Mouse (Mus musculus): ENCODE measurements around the gene Gckr. TPM values are rescaled to one million over a fixed set of nuclear protein-coding genes. Genes with fewer than 3 reads are reported as not detected.

Gckr gene
- polyA plus RNA-seq, 2 experiments, result 13.3 to 16.4 TPM

- H3K4me1 ChIP-seq (replicated peaks; ENCODE audit: control insufficient read depth in 2 of 2, insufficient read depth in 2 of 2, low read length in 1 of 2), result no peaks in the 10 kb centered on the region
- ATAC-seq (ENCODE audit: insufficient read depth) (no peak), DNase-seq (ENCODE audit: low read depth in 3 of 3, low spot score in 3 of 3) (no peak)
- H3K36me3 ChIP-seq (replicated peaks; ENCODE audit: control insufficient read depth, insufficient read depth, low read depth), result no peaks in the 10 kb centered on the region; the same call in 1 of the 2 replicates
- H3K27ac ChIP-seq, result no peak overlapping the region
- no peaks in the 10 kb centered on the region for H3K27me3 ChIP-seq (ENCODE audit: control insufficient read depth, insufficient read depth, low read length)
- no peaks in the 10 kb centered on the region for H3K9me3 ChIP-seq (ENCODE audit: control insufficient read depth, low read length)
- 56% methylated on average over 2 of the region's 2 CpGs for WGBS (ENCODE audit: insufficient replicate concordance)
- H3K4me3 ChIP-seq (ENCODE audit: insufficient read depth in 1 of 2, low read depth in 2 of 2, low read length in 2 of 2), result no peak overlapping the region
- TF ChIP-seq EP300 (IDR thresholded peaks at IDR 0.05; ENCODE audit: low read depth) (no peak), CTCF (IDR thresholded peaks at IDR 0.05; ENCODE audit: low read depth) (no peak)
- no peak overlapping the region for H3K9ac ChIP-seq (replicated peaks)
- no peak overlapping the region for H3K4me2 ChIP-seq (ENCODE audit: low read depth)
These were observed 41.3 kb upstream of the Gckr start for GRCm38 (mm10) chr5:31255971-31256370.

GRCm38 (mm10) chr5:31257616-31258015, 39.6 kb upstream of the Gckr start:
- no peak overlapping the region for H3K9ac ChIP-seq (replicated peaks)
- H3K9me3 ChIP-seq (ENCODE audit: control insufficient read depth, low read length), result no peaks in the 10 kb centered on the region
- TF ChIP-seq EP300 (IDR thresholded peaks at IDR 0.05; ENCODE audit: low read depth) (no peak), CTCF (IDR thresholded peaks at IDR 0.05; ENCODE audit: low read depth) (no peak)
- 70% methylated on average over 11 of the region's 11 CpGs for WGBS (ENCODE audit: insufficient replicate concordance)
- no peaks in the 10 kb centered on the region for H3K27me3 ChIP-seq (ENCODE audit: control insufficient read depth, insufficient read depth, low read length)
- no peak for ATAC-seq (ENCODE audit: insufficient read depth)
- H3K36me3 ChIP-seq (replicated peaks; ENCODE audit: control insufficient read depth, insufficient read depth, low read depth), result no peaks in the 10 kb centered on the region
- no peak overlapping the region for H3K27ac ChIP-seq
- no peak overlapping the region for H3K4me2 ChIP-seq (ENCODE audit: low read depth)
- H3K4me3 ChIP-seq (ENCODE audit: insufficient read depth in 1 of 2, low read depth in 2 of 2, low read length in 2 of 2), result no peak overlapping the region
- DNase-seq (ENCODE audit: low read depth in 3 of 3, low spot score in 3 of 3), result no peak
- no peaks in the 10 kb centered on the region for H3K4me1 ChIP-seq (replicated peaks; ENCODE audit: control insufficient read depth in 2 of 2, insufficient read depth in 2 of 2, low read length in 1 of 2)

GRCm38 (mm10) chr5:31266101-31266500, 31.1 kb upstream of the Gckr start:
- H3K4me1 ChIP-seq (replicated peaks; ENCODE audit: control insufficient read depth in 2 of 2, insufficient read depth in 2 of 2, low read length in 1 of 2), result no peaks in the 10 kb centered on the region
- ATAC-seq (ENCODE audit: insufficient read depth) (no peak), DNase-seq (ENCODE audit: low read depth in 3 of 3, low spot score in 3 of 3) (no peak)
- no peaks in the 10 kb centered on the region for H3K9me3 ChIP-seq (ENCODE audit: control insufficient read depth, low read length)
- H3K4me3 ChIP-seq (ENCODE audit: insufficient read depth in 1 of 2, low read depth in 2 of 2, low read length in 2 of 2), result no peak overlapping the region
- H3K27me3 ChIP-seq (ENCODE audit: control insufficient read depth, insufficient read depth, low read length), result no peaks in the 10 kb centered on the region
- no peak overlapping the region for H3K4me2 ChIP-seq (ENCODE audit: low read depth)
- TF ChIP-seq EP300 (IDR thresholded peaks at IDR 0.05; ENCODE audit: low read depth), result no peak
- no peak for TF ChIP-seq CTCF (IDR thresholded peaks at IDR 0.05; ENCODE audit: low read depth)
- WGBS (ENCODE audit: insufficient replicate concordance), result 68% methylated on average over 7 of the region's 7 CpGs
- H3K36me3 ChIP-seq (replicated peaks; ENCODE audit: control insufficient read depth, insufficient read depth, low read depth), result no peaks in the 10 kb centered on the region
- no peak overlapping the region for H3K27ac ChIP-seq
- H3K9ac ChIP-seq (replicated peaks), result no peak overlapping the region

GRCm38 (mm10) chr5:31267686-31268085, 29.6 kb upstream of the Gckr start:
- 59% methylated on average over 6 of the region's 6 CpGs for WGBS (ENCODE audit: insufficient replicate concordance)
- H3K4me1 ChIP-seq (replicated peaks; ENCODE audit: control insufficient read depth in 2 of 2, insufficient read depth in 2 of 2, low read length in 1 of 2), result no peaks in the 10 kb centered on the region
- no peak overlapping the region for H3K4me3 ChIP-seq (ENCODE audit: insufficient read depth in 1 of 2, low read depth in 2 of 2, low read length in 2 of 2)
- TF ChIP-seq EP300 (IDR thresholded peaks at IDR 0.05; ENCODE audit: low read depth), result no peak
- no peak for TF ChIP-seq CTCF (IDR thresholded peaks at IDR 0.05; ENCODE audit: low read depth)
- no peak overlapping the region for H3K27ac ChIP-seq
- H3K36me3 ChIP-seq (replicated peaks; ENCODE audit: control insufficient read depth, insufficient read depth, low read depth), result no peaks in the 10 kb centered on the region
- no peaks in the 10 kb centered on the region for H3K9me3 ChIP-seq (ENCODE audit: control insufficient read depth, low read length)
- DNase-seq (ENCODE audit: low read depth in 3 of 3, low spot score in 3 of 3) (no peak), ATAC-seq (ENCODE audit: insufficient read depth) (no peak)
- no peak overlapping the region for H3K4me2 ChIP-seq (ENCODE audit: low read depth)
- H3K9ac ChIP-seq (replicated peaks), result no peak overlapping the region
- H3K27me3 ChIP-seq (ENCODE audit: control insufficient read depth, insufficient read depth, low read length), result no peaks in the 10 kb centered on the region

GRCm38 (mm10) chr5:31273018-31273417, 24.2 kb upstream of the Gckr start:
- WGBS (ENCODE audit: insufficient replicate concordance), result 59% methylated on average over 6 of the region's 6 CpGs
- ATAC-seq (ENCODE audit: insufficient read depth), result no peak
- no peak for DNase-seq (ENCODE audit: low read depth in 3 of 3, low spot score in 3 of 3)

More at GRCm38 (mm10) chr5:31273018-31273417, 24.2 kb upstream of the Gckr start:
- Histone ChIP-seq H3K27me3 (ENCODE audit: control insufficient read depth, insufficient read depth, low read length) (no peaks in the 10 kb centered on the region), H3K9me3 (ENCODE audit: control insufficient read depth, low read length) (no peaks in the 10 kb centered on the region), H3K4me1 (replicated peaks; ENCODE audit: control insufficient read depth in 2 of 2, insufficient read depth in 2 of 2, low read length in 1 of 2) (no peaks in the 10 kb centered on the region), H3K9ac (replicated peaks) (no peak overlapping the region), H3K36me3 (replicated peaks; ENCODE audit: control insufficient read depth, insufficient read depth, low read depth) (no peaks in the 10 kb centered on the region), H3K27ac (no peak overlapping the region), H3K4me2 (ENCODE audit: low read depth) (no peak overlapping the region), H3K4me3 (ENCODE audit: insufficient read depth in 1 of 2, low read depth in 2 of 2, low read length in 2 of 2) (no peak overlapping the region)
- TF ChIP-seq EP300 (IDR thresholded peaks at IDR 0.05; ENCODE audit: low read depth) (no peak), CTCF (IDR thresholded peaks at IDR 0.05; ENCODE audit: low read depth) (no peak)

Measured in liver, embryonic 14.5 days (tissue).